Mouse (Mus musculus) embryonic fibroblast, embryonic 13.5 days (primary cell): ENCODE measurements around the gene Slc15a1.

Experiments used
- CTCF ChIP-seq: IDR thresholded peaks from 2 replicates; pipeline ENCODE4 v1.5.1; 2011; ENCODE audit warnings: mild to moderate bottlenecking, control low read depth, low read length, moderate library complexity, borderline replicate concordance; ENCODE audit not compliant: insufficient read depth
- POLR2A ChIP-seq: IDR thresholded peaks from 2 replicates; pipeline ENCODE4 v1.6.1; 2011; ENCODE audit warnings: low read depth, mild to moderate bottlenecking, control low read depth, low read length, moderate library complexity

DNA sequence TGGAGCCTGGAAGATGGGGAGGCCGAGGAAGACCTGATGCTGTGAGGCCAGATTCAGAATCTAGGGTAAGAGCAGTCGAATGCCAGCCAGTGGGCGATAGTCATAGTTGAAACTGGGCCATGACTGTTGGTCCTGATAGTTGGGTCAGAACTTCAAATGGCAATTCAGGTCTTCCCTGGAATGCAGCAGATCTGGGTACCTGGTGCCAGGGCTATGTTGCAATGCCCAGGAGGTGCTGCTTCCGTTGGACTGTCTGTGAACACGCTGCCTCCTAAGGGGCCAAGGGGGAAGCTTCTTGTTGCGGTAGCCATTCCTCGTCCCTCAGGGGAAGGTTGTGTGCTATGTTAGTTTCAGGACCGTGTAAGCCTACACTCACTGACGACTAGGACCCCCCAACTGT lies 25.8 kb upstream of the Slc15a1 start:
- TF ChIP-seq POLR2A (no peak), CTCF (no peak)
